Mouse (Mus musculus): Measurements from ENCODE around the gene Cpsf3. TPM values are rescaled to one million over a fixed set of nuclear protein-coding genes. Genes with fewer than 3 reads are reported as not detected.

The Cpsf3 gene
- polyA plus RNA-seq, 1 experiment = 55.8 TPM

GRCm38 (mm10) chr12:21330961-21331576 lies 45.9 kb downstream of the Cpsf3 start:
- no peak for TF ChIP-seq POLR2A (IDR thresholded peaks at IDR 0.05; ENCODE audit: low read depth, low read length)
- no peak for TF ChIP-seq CTCF (IDR thresholded peaks at IDR 0.05; ENCODE audit: borderline replicate concordance, insufficient read depth, low read length)
- no peak overlapping the region for H3K27ac ChIP-seq (ENCODE audit: insufficient read depth, low read length)
- H3K4me3 ChIP-seq (ENCODE audit: insufficient read depth, low read length) = no peak overlapping the region
- no peaks in the 10 kb centered on the region for H3K4me1 ChIP-seq (ENCODE audit: control insufficient read depth, insufficient read depth, low read length)

DNA sequence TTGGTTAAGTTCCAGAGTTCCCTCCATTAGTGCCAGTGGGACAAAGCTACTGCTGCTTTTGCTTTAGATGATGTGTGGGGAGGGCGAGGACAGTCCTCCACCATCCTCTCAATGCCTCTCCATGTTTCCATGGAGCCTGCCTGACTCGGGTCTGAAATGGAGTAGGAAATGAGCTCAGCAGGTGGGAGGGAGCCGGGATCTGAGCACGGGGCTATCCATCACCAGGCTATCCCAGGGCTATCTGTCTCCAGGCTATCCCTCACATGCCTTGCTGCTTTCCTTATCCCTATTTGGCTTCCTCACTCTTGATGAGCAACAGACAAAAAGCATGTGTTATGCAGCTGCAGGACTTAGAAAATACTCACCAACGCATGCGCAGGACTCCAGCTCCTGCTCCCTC lies 46.5 kb downstream of the Cpsf3 start:
- TF ChIP-seq POLR2A (IDR thresholded peaks at IDR 0.05; ENCODE audit: low read depth, low read length) (no peak), CTCF (IDR thresholded peaks at IDR 0.05; ENCODE audit: borderline replicate concordance, insufficient read depth, low read length) (no peak)
- no peaks in the 10 kb centered on the region for H3K4me1 ChIP-seq (ENCODE audit: control insufficient read depth, insufficient read depth, low read length)
- H3K4me3 ChIP-seq (ENCODE audit: insufficient read depth, low read length) = no peak overlapping the region
- H3K27ac ChIP-seq (ENCODE audit: insufficient read depth, low read length) = no peak overlapping the region

DNA sequence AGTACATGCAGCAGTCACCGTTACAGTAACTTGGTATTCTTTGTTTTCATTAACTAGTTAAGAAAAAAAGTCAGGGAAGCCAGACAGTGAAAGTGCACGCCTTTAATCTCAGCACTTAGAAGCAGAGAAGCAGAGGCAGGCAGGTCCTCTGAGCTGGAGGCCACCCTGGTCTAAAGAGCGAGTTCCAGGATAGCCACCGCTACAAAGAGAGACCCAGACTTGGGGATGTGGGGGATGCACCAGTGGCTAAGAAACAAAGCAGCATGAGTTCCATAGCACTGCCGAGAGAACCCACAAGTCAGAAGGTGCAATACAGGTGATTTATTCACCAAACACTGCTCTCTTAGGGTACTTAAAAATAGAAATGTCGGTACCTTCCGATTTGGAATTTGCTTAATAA lies 47.8 kb downstream of the Cpsf3 start:
- TF ChIP-seq CTCF (IDR thresholded peaks at IDR 0.05; ENCODE audit: borderline replicate concordance, insufficient read depth, low read length) = no peak
- no peak for TF ChIP-seq POLR2A (IDR thresholded peaks at IDR 0.05; ENCODE audit: low read depth, low read length)
- H3K27ac ChIP-seq (ENCODE audit: insufficient read depth, low read length) = no peak overlapping the region
- H3K4me3 ChIP-seq (ENCODE audit: insufficient read depth, low read length) = no peak overlapping the region
- H3K4me1 ChIP-seq (ENCODE audit: control insufficient read depth, insufficient read depth, low read length) = no peaks in the 10 kb centered on the region

- H3K4me1 ChIP-seq (ENCODE audit: control insufficient read depth, insufficient read depth, low read length) = no peaks in the 10 kb centered on the region
- H3K27ac ChIP-seq (ENCODE audit: insufficient read depth, low read length) = no peak overlapping the region
- no peak for TF ChIP-seq POLR2A (IDR thresholded peaks at IDR 0.05; ENCODE audit: low read depth, low read length)
- no peak overlapping the region for H3K4me3 ChIP-seq (ENCODE audit: insufficient read depth, low read length)
Observed at GRCm38 (mm10) chr12:21333766-21334165, 48.6 kb downstream of the Cpsf3 start.

DNA sequence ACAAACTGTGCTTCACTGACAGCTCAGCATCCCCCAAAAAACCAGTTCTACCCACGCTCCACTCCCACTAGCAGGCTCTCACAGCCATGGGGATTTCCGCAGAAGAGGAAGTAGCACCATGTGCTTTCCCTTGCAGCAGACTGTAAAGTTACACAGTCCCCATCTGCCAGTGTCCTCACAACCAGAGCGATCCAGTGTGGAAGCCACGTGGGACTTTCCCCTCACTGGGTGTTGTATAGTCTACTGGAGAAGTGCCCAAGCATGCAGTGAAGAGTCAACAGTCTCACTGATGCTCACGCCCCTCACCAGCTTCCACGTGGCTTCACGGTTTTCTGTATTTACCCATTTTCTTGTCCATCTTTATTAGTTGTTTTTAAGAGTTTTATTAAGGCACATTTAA lies 50.7 kb downstream of the Cpsf3 start:
- TF ChIP-seq POLR2A (IDR thresholded peaks at IDR 0.05; ENCODE audit: low read depth, low read length) = no peak
- no peak for TF ChIP-seq CTCF (IDR thresholded peaks at IDR 0.05; ENCODE audit: borderline replicate concordance, insufficient read depth, low read length)
- Histone ChIP-seq H3K4me3 (ENCODE audit: insufficient read depth, low read length) (no peak overlapping the region), H3K4me1 (ENCODE audit: control insufficient read depth, insufficient read depth, low read length) (no peaks in the 10 kb centered on the region), H3K27ac (ENCODE audit: insufficient read depth, low read length) (no peak overlapping the region)

GRCm38 (mm10) chr12:21337171-21337570 lies 52.0 kb downstream of the Cpsf3 start:
- Histone ChIP-seq H3K4me3 (ENCODE audit: insufficient read depth, low read length) (no peak overlapping the region), H3K4me1 (ENCODE audit: control insufficient read depth, insufficient read depth, low read length) (no peaks in the 10 kb centered on the region), H3K27ac (ENCODE audit: insufficient read depth, low read length) (no peak overlapping the region)
- TF ChIP-seq CTCF (IDR thresholded peaks at IDR 0.05; ENCODE audit: borderline replicate concordance, insufficient read depth, low read length) = no peak
- no peak for TF ChIP-seq POLR2A (IDR thresholded peaks at IDR 0.05; ENCODE audit: low read depth, low read length)

DNA sequence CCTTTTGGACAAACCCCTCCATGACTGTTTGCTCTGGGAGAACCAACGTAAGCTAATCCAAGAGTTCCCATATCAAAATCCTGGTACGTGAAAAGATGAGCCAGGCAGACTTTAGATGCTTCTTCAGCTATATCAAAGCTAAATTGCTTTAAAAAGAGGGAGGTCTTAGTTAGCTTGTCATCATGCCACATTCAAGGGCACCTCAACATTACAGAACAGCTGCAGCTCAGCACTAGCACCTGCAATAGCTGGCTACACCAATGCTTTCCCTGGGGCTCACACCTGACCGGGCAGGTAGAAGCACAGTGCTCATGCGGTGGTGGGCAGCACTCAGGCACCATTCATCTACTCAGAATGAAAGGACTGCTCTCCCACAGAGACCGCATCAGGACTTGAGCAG lies 55.5 kb downstream of the Cpsf3 start:
- no peak overlapping the region for H3K27ac ChIP-seq (ENCODE audit: insufficient read depth, low read length)
- TF ChIP-seq POLR2A (IDR thresholded peaks at IDR 0.05; ENCODE audit: low read depth, low read length) (no peak), CTCF (IDR thresholded peaks at IDR 0.05; ENCODE audit: borderline replicate concordance, insufficient read depth, low read length) (no peak)
- H3K4me1 ChIP-seq (ENCODE audit: control insufficient read depth, insufficient read depth, low read length) = no peaks in the 10 kb centered on the region
- no peak overlapping the region for H3K4me3 ChIP-seq (ENCODE audit: insufficient read depth, low read length)

DNA sequence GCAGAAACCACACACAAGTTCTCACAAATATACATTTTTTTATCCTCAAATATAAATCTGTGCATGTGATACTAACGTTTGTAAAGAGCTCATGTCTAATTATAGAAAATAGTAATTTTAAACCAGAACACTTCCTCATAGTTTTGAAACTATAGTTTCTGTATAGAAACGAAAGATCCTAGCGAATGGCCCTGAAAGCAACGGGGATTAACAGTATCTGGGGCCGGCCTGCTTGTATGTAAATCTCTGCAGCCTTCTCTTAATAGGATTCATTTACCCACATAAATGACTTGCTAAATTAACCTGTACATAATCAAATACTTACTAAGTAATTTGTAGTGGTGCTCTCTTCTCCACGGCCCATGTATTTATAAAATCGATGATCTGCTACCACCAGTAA lies 61.8 kb downstream of the Cpsf3 start:
- TF ChIP-seq POLR2A (IDR thresholded peaks at IDR 0.05; ENCODE audit: low read depth, low read length) (no peak), CTCF (IDR thresholded peaks at IDR 0.05; ENCODE audit: borderline replicate concordance, insufficient read depth, low read length) (no peak)
- Histone ChIP-seq H3K4me1 (ENCODE audit: control insufficient read depth, insufficient read depth, low read length) (no peaks in the 10 kb centered on the region), H3K4me3 (ENCODE audit: insufficient read depth, low read length) (no peak overlapping the region), H3K27ac (ENCODE audit: insufficient read depth, low read length) (no peak overlapping the region)

- no peaks in the 10 kb centered on the region for H3K4me1 ChIP-seq (ENCODE audit: control insufficient read depth, insufficient read depth, low read length)
- no peak for TF ChIP-seq CTCF (IDR thresholded peaks at IDR 0.05; ENCODE audit: borderline replicate concordance, insufficient read depth, low read length)
- TF ChIP-seq POLR2A (IDR thresholded peaks at IDR 0.05; ENCODE audit: low read depth, low read length) = no peak
- H3K4me3 ChIP-seq (ENCODE audit: insufficient read depth, low read length) = no peak overlapping the region
- H3K27ac ChIP-seq (ENCODE audit: insufficient read depth, low read length) = no peak overlapping the region
Observed at GRCm38 (mm10) chr12:21350113-21350876, 65.1 kb downstream of the Cpsf3 start.

GRCm38 (mm10) chr12:21353681-21354080 lies 68.5 kb downstream of the Cpsf3 start:
- Histone ChIP-seq H3K4me3 (ENCODE audit: insufficient read depth, low read length) (no peak overlapping the region), H3K27ac (ENCODE audit: insufficient read depth, low read length) (no peak overlapping the region), H3K4me1 (ENCODE audit: control insufficient read depth, insufficient read depth, low read length) (no peaks in the 10 kb centered on the region)
- TF ChIP-seq CTCF (IDR thresholded peaks at IDR 0.05; ENCODE audit: borderline replicate concordance, insufficient read depth, low read length) (no peak), POLR2A (IDR thresholded peaks at IDR 0.05; ENCODE audit: low read depth, low read length) (no peak)

Measured in embryonic fibroblast, embryonic 13.5 days (primary cell).